Mouse (Mus musculus): Measurements from ENCODE around the gene Olfr1009. TPM values are rescaled to one million over a fixed set of nuclear protein-coding genes. Genes with fewer than 3 reads are reported as not detected.
"Not testable (repeated sequence)": the region's sequence is repeated elsewhere in the genome, so short reads cannot be mapped to it uniquely, and the experiment has no call there.

Gene Olfr1009
- not detected for total RNA-seq (2021)

GRCm38 (mm10) chr2:85715119-85715518, at the start of gene Olfr1009:
TSS of gene Olfr1009 (plus strand) at chr2:85715419.
- no peak for DNase-seq

- no peak for DNase-seq
Measured at GRCm38 (mm10) chr2:85678667-85679066, 36.6 kb upstream of the Olfr1009 start, which contains the start of gene Olfr1006. TSS of gene Olfr1006 (minus strand) at chr2:85678767.

- DNase-seq = no peak
Measured at GRCm38 (mm10) chr2:85689131-85689530, 26.1 kb upstream of the Olfr1009 start, which contains the start of gene Olfr1008. TSS of gene Olfr1008 (plus strand) at chr2:85689431.

GRCm38 (mm10) chr2:85710680-85711079, 4.5 kb upstream of the Olfr1009 start:
- DNase-seq = not testable (repeated sequence)

GRCm38 (mm10) chr2:85711159-85711558, 4.1 kb upstream of the Olfr1009 start:
- DNase-seq = no peak

GRCm38 (mm10) chr2:85725793-85726192, 10.6 kb downstream of the Olfr1009 start:
- peak in 1 of 2 experiments; percentile 1 for DNase-seq

- no peak for DNase-seq
Measured at GRCm38 (mm10) chr2:85753822-85754221, 38.6 kb downstream of the Olfr1009 start.

- no peak for DNase-seq
Measured at GRCm38 (mm10) chr2:85762666-85763065, 47.4 kb downstream of the Olfr1009 start, which contains the start of gene Olfr1012. TSS of gene Olfr1012 (minus strand) at chr2:85762766.

- DNase-seq = no peak
Measured at GRCm38 (mm10) chr2:85766798-85767197, 51.6 kb downstream of the Olfr1009 start, which contains the start of gene Olfr1013. TSS of gene Olfr1013 (plus strand) at chr2:85767098.

GRCm38 (mm10) chr2:85772413-85772812, 57.2 kb downstream of the Olfr1009 start, which contains the start of gene Olfr1014:
TSS of gene Olfr1014 (plus strand) at chr2:85772713.
- DNase-seq = no peak

Other genes with a start within 250 kb of the Olfr1009 start
- under 1 TPM in 1 of 2 experiments, not detected in 1; 0.25 TPM for gene 4833423E24Rik, start 196.4 kb upstream of the Olfr1009 start, total RNA-seq (2021)
- gene Olfr996, start 136.2 kb upstream of the Olfr1009 start, total RNA-seq (2021) = not detected
- gene Olfr998, start 126.5 kb upstream of the Olfr1009 start, total RNA-seq (2021) = not detected
- gene Olfr1000, start 103.5 kb upstream of the Olfr1009 start, total RNA-seq (2021) = not detected
- gene Olfr1002, start 64.7 kb upstream of the Olfr1009 start, total RNA-seq (2021) = not detected
- not detected for gene Olfr154, start 51.0 kb upstream of the Olfr1009 start, total RNA-seq (2021)
- not detected for gene Olfr1006, start 36.7 kb upstream of the Olfr1009 start, total RNA-seq (2021)
- gene Olfr1008, start 26.0 kb upstream of the Olfr1009 start, total RNA-seq (2021) = not detected
- not detected for gene Olfr1012, start 47.3 kb downstream of the Olfr1009 start, total RNA-seq (2021)
- not detected for gene Olfr1013, start 51.7 kb downstream of the Olfr1009 start, total RNA-seq (2021)
- not detected for gene Olfr1014, start 57.3 kb downstream of the Olfr1009 start, total RNA-seq (2021)
- gene Olfr1015, start 66.6 kb downstream of the Olfr1009 start, total RNA-seq (2021) = not detected
- gene Olfr1016, start 87.1 kb downstream of the Olfr1009 start, total RNA-seq (2021) = not detected
- gene Olfr1018, start 103.1 kb downstream of the Olfr1009 start, total RNA-seq (2021) = not detected
- gene Olfr1019, start 130.1 kb downstream of the Olfr1009 start, total RNA-seq (2021) = not detected
- gene Olfr1020, start 131.6 kb downstream of the Olfr1009 start, total RNA-seq (2021) = not detected
- not detected for gene Olfr1022, start 153.2 kb downstream of the Olfr1009 start, total RNA-seq (2021)
- not detected for gene Olfr1023, start 170.2 kb downstream of the Olfr1009 start, total RNA-seq (2021)
- gene Olfr1024, start 189.6 kb downstream of the Olfr1009 start, total RNA-seq (2021) = not detected
- not detected for gene Olfr1025-ps1, start 199.8 kb downstream of the Olfr1009 start, total RNA-seq (2021)
- not detected for gene Olfr1026, start 206.1 kb downstream of the Olfr1009 start, total RNA-seq (2021)
- gene Olfr1028, start 235.0 kb downstream of the Olfr1009 start, total RNA-seq (2021) = not detected

Measured in layer of hippocampus, postnatal 36 days (tissue).